Comparison of ENCODE assay signal across 8 mouse cellular contexts in genomic region chr4:3080385-3081125, GRCm38 (mm10).
DNase-seq lines count a peak whose midpoint lies in the region; ATAC-seq and TF ChIP-seq lines count a peak whose summit lies in the region.

No protein-coding gene starts in this region.

- no peak overlapping the region for H3K27ac ChIP-seq in limb, embryonic 14.5 days (replicated peaks; ENCODE audit: low read depth, low read length)

- H3K4me2 ChIP-seq in limb, embryonic 14.5 days (replicated peaks; ENCODE audit: low read depth, low read length, severe bottlenecking): no peak overlapping the region

- peak; percentile 2 for DNase-seq in adrenal gland, postnatal 10 days
- no peak for DNase-seq in adrenal gland, adult 8-10 months
- peak; percentile 18 for DNase-seq in urinary bladder, postnatal 10 days (ENCODE audit: low spot score)
- no peak for DNase-seq in urinary bladder, postnatal 36 days (ENCODE audit: low spot score in 2 of 2)
- peak; percentile 17 for DNase-seq in limb, embryonic 14.5 days (ENCODE audit: low spot score)
- DNase-seq in splenic B cell, adult 2 months (ENCODE audit: low read depth, low spot score): peak; percentile 29
- DNase-seq in left cerebral cortex, postnatal 4 days: no peak
- no peak for DNase-seq in cerebellum, adult 8-10 months

- TF ChIP-seq POLR2A in limb, embryonic 14.5 days (IDR thresholded peaks at IDR 0.05; ENCODE audit: borderline replicate concordance, extremely low read depth, insufficient read depth, insufficient read length): no peak

- peaks cover 63% of the 10 kb centered on the region for H3K9me3 ChIP-seq in limb, embryonic 14.5 days (ENCODE audit: control insufficient read depth, low read length)

- H3K4me3 ChIP-seq in limb, embryonic 14.5 days (replicated peaks; ENCODE audit: low read length): no peak overlapping the region

- ATAC-seq in limb, embryonic 14.5 days (ENCODE audit: low FRiP score, low read depth): peak; percentile 25

- no peaks in the 10 kb centered on the region for H3K27me3 ChIP-seq in limb, embryonic 14.5 days (ENCODE audit: control insufficient read depth, insufficient read depth, low read length)
- H3K27me3 ChIP-seq in splenic B cell, adult 2 months (ENCODE audit: control insufficient read depth, insufficient read depth, low read length, poor library complexity, severe bottlenecking): no peaks in the 10 kb centered on the region

- no peaks in the 10 kb centered on the region for H3K4me1 ChIP-seq in limb, embryonic 14.5 days (ENCODE audit: control insufficient read depth, insufficient read depth, low read length)

- 59% methylated on average over 7 of the region's 7 CpGs for WGBS in limb, embryonic 14.5 days

- intact Hi-C loops in left cerebral cortex, postnatal 4 days (cut with DNase I): no loop called here

- no peak overlapping the region for H3K9ac ChIP-seq in limb, embryonic 14.5 days (ENCODE audit: low read depth, low read length, severe bottlenecking)

- H3K36me3 ChIP-seq in limb, embryonic 14.5 days (ENCODE audit: control insufficient read depth, insufficient read depth, low read length): no peaks in the 10 kb centered on the region
- H3K36me3 ChIP-seq in splenic B cell, adult 2 months (ENCODE audit: control insufficient read depth, insufficient read depth, low read length, poor library complexity, severe bottlenecking): no peaks in the 10 kb centered on the region

Comparison
In these comparisons a context has a peak if more than half of its experiments do, and no peak if none do; other contexts are left out.
1. DNase-seq: peak in adrenal gland, postnatal 10 days (single experiment), urinary bladder, postnatal 10 days (single experiment), limb, embryonic 14.5 days (single experiment) and splenic B cell, adult 2 months (single experiment); none in adrenal gland, adult 8-10 months (single experiment), urinary bladder, postnatal 36 days (0 of 2), left cerebral cortex, postnatal 4 days (single experiment) and cerebellum, adult 8-10 months (single experiment).